Mouse (Mus musculus): Measurements from ENCODE around the gene Farsa. TPM values are rescaled to one million over a fixed set of nuclear protein-coding genes. Genes with fewer than 3 reads are reported as not detected.

The Farsa gene
- polyA plus RNA-seq, 1 experiment from 2014 or later = 105 TPM

DNA sequence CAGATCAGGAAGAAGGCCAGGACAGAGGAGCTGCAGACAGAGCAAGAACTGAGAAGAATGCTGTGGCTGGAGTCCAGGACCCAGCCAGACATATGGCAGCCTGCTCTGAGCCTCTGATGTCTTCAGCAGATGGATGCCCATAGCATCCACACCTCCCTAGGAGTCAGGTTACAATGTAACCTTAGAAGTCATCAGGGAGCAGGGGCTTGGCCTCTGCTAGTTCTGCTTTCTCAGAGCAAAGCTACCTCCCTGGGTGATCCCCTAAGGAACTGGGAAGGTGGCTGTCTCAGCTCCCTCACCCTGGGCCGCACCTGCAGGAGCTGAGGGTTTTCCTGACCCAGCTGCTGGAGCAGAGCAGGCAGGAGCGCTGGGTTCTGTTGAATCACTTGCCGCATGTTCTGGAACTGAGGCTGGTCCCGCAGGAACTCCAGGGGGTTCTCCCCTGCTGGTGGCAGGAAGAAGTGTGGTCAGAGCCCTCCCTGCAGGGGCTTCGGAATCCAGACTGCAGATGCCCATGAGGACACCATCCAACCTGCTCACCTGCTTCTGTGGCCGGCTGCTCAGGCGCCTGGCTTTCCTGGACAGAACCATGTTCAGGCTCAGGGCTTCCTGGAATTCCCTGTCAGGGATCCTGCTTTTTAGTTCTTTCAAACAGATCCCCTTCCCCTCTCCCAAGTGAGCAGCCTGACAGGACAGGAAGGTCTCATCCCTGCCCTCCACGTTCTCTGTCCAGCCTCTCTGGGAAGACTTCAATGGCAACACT lies 19.5 kb upstream of the Farsa start:
- H3K27ac ChIP-seq (replicated peaks) = no peak overlapping the region
- 72% methylated on average over 8 of the region's 8 CpGs for WGBS
- H3K4me1 ChIP-seq = peaks cover 55% of the 10 kb centered on the region
- no peaks in the 10 kb centered on the region for H3K27me3 ChIP-seq (replicated peaks)
- no peak for ATAC-seq (ENCODE audit: low FRiP score)
- H3K4me3 ChIP-seq (replicated peaks) = no peak overlapping the region
- H3K9ac ChIP-seq (replicated peaks) = no peak overlapping the region
- H3K9me3 ChIP-seq (replicated peaks) = no peaks in the 10 kb centered on the region
- peaks cover 63% of the 10 kb centered on the region for H3K36me3 ChIP-seq
- no peak overlapping the region for H3K4me2 ChIP-seq

DNA sequence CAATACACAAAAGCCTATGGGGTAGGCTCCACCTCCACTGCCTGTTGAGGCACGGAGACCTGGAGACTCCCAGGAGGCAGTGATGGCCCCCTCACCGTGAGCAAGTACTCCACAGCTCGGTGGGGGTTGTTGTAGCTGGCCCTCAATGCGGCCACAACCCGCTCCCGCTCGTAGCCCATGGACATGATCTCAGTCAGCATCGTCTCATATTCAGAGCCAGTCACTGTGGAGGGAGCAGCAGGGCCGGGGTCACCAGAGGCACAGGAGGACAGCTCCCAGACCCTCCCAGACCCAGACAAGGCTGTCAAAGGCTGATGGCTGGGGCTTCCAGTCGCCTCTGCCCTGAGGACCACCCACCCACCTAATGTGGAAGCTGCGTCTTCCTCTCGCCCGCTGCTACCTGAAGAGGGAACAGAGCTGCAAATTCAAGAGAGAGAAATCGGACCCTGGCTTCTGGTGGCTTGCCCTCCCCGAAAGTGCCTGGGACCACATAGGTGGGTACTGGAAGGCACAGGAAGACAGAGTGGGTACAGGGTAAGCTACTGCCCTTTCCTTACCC lies 18.8 kb upstream of the Farsa start:
- no peak for ATAC-seq (ENCODE audit: low FRiP score)
- H3K4me1 ChIP-seq = peaks cover 58% of the 10 kb centered on the region
- WGBS = 84% methylated on average over 15 of the region's 15 CpGs

DNA sequence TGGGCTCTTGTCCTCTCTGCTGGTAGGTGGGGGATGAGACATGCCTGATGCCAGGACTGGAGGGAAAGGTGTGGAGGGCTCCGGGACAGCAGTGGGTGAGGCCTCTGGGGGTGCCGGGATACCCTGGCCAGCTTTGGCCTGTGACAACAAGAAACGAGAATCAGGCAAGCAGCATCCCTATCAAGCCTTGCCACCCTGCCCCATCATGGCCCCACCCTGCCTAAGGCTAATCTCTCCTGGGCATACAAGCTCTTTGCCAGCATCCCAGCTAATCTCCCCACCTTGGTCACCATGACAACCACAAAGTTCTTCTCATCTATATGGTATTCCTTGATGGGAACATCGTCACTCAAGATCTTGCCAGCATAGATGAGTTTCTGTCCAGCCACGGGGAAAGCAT lies 18.3 kb upstream of the Farsa start:
- Histone ChIP-seq H3K4me2 (no peak overlapping the region), H3K4me1 (peaks cover 58% of the 10 kb centered on the region), H3K9ac (replicated peaks) (no peak overlapping the region), H3K9me3 (replicated peaks) (no peaks in the 10 kb centered on the region), H3K4me3 (replicated peaks) (no peak overlapping the region), H3K27me3 (replicated peaks) (no peaks in the 10 kb centered on the region), H3K27ac (replicated peaks) (no peak overlapping the region), H3K36me3 (peaks cover 75% of the 10 kb centered on the region)
- no peak for ATAC-seq (ENCODE audit: low FRiP score)
- 89% methylated on average over 5 of the region's 5 CpGs for WGBS

More for the DNA sequence above, 18.8 kb upstream of the Farsa start:
- Histone ChIP-seq H3K36me3 (peaks cover 70% of the 10 kb centered on the region), H3K4me2 (no peak overlapping the region), H3K9ac (replicated peaks) (no peak overlapping the region), H3K4me3 (replicated peaks) (no peak overlapping the region), H3K27me3 (replicated peaks) (no peaks in the 10 kb centered on the region), H3K27ac (replicated peaks) (no peak overlapping the region), H3K9me3 (replicated peaks) (no peaks in the 10 kb centered on the region)

DNA sequence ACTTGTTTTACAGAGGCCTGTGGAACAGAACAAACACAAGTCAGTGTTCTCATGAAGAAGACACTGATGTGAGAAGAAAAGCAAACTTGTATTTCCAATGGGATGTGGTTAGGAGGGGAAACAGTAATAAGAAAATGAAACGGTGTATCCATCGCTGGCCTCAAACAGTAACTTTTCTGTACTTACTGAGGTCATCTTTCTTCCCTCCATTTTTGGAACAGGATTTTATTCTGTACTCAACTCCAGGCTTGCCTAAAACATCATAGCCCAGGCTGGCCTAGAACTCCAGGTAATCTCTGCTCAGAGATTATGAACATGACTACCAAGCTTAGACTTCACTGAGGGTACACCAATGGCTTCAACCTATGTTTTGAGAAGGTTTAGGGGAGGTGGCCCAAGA lies 17.4 kb upstream of the Farsa start:
- WGBS = 100% methylated on average over 2 of the region's 2 CpGs

DNA sequence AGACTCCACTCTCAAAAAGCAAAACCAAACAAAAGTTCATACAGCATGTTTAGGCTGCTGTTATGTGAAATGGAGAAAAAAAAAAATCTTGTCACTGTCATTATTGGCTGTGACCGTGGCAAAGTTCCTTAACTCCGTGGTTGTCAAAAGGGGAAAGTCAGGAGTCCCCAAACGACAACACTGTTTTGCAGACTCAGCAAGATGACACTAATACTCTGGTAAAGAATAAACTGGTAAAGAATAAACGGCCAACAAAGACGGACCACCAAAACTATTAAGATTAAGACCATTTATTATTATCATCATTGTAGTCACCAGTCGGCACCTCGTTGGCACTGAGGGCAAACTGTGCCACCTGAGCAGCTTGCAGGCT lies 16.9 kb upstream of the Farsa start:
- Histone ChIP-seq H3K4me2 (peak overlapping the region; percentile 64), H3K4me3 (replicated peaks) (peak overlapping the region; percentile 74), H3K27me3 (replicated peaks) (no peaks in the 10 kb centered on the region), H3K9me3 (replicated peaks) (no peaks in the 10 kb centered on the region), H3K4me1 (peaks cover 63% of the 10 kb centered on the region), H3K36me3 (peaks cover 77% of the 10 kb centered on the region), H3K9ac (replicated peaks) (peak overlapping the region; percentile 74), H3K27ac (replicated peaks) (peak overlapping the region; percentile 91)
- 3% methylated on average over 7 of the region's 7 CpGs for WGBS
- no peak for ATAC-seq (ENCODE audit: low FRiP score)

More for the DNA sequence above, 17.4 kb upstream of the Farsa start:
- H3K4me3 ChIP-seq (replicated peaks) = peak overlapping the region; percentile 74
- H3K4me1 ChIP-seq = peaks cover 63% of the 10 kb centered on the region
- no peak for ATAC-seq (ENCODE audit: low FRiP score)
- peak overlapping the region; percentile 74; the same call in 1 of the 2 replicates for H3K9ac ChIP-seq (replicated peaks)
- H3K27ac ChIP-seq (replicated peaks) = no peak overlapping the region; the same call in 1 of the 2 replicates
- peak overlapping the region; percentile 64 for H3K4me2 ChIP-seq
- peaks cover 77% of the 10 kb centered on the region for H3K36me3 ChIP-seq
- no peaks in the 10 kb centered on the region for H3K27me3 ChIP-seq (replicated peaks)
- H3K9me3 ChIP-seq (replicated peaks) = no peaks in the 10 kb centered on the region

DNA sequence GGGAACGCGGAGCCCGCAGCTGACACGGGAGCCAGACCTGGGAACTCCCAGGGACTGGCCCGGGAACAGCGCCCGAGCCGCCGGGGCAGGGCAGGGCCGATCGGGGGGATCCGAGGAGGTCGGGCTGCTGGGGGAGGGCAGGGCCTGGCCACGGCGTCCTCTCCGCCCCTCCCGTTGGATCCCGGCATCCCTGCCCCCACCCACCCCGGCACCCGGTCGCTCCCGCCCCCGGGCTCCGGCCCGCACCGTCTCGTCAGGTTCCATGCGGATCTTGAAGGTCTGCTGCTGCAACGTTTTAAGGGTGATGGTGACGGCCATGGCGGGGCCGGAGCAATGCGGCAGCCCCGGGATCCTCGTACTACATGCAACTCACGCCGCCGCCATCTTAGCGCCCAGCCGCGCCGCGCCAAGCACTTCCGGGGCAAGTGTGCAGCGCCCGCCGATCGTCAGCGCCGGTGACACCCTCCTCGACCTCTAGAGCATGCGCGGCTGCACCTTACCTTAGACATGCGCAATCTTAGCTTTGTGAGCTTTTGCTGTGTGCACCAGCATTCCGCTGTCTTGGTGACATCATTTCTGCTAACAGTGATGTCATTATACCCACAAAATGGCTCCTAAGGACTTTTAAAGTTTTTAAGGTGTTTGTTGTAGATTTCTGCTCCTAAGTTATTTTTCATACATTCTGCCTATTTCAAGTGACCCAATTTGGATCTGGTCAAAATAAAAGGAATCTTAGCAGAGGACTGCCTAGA lies 16.4 kb upstream of the Farsa start, which contains the start of gene Rad23a:
TSS of gene Rad23a (minus strand) at position 418 of the 752 bp plus-strand sequence.
- Histone ChIP-seq H3K4me1 (peaks cover 65% of the 10 kb centered on the region), H3K4me2 (peak within 1 kb of the TSS; percentile 64), H3K27ac (replicated peaks) (peak within 1 kb of the TSS; percentile 91), H3K9ac (replicated peaks) (peak within 1 kb of the TSS; percentile 74), H3K36me3 (peaks cover 77% of the 10 kb centered on the region), H3K9me3 (replicated peaks) (no peaks in the 10 kb centered on the region), H3K4me3 (replicated peaks) (peak within 1 kb of the TSS; percentile 74), H3K27me3 (replicated peaks) (no peaks in the 10 kb centered on the region)
- peak; percentile 96 for ATAC-seq (ENCODE audit: low FRiP score)
- WGBS = under 1% methylated on average over 54 of the region's 55 CpGs

DNA sequence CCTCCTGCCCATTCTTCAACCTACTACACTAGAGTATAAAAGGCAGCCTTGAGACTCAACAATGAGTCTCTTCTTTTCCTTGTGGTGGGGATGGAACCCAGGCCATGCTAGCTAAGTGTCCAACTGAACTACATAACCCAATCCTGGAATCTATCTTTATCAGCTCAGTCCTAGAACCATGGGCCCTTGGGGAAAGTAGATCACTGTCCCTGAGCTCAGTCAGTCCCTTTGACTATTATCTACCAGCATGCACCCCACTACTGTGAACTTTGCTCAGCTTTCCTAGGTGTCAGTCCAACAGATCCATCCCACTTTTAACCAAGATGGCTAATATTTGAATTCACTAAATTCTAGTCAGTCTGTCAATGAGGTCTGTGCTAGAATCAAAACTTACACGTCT lies 15.3 kb upstream of the Farsa start:
- WGBS = 83% methylated on average over 1 of the region's 1 CpGs
- no peak overlapping the region for H3K27ac ChIP-seq (replicated peaks)

DNA sequence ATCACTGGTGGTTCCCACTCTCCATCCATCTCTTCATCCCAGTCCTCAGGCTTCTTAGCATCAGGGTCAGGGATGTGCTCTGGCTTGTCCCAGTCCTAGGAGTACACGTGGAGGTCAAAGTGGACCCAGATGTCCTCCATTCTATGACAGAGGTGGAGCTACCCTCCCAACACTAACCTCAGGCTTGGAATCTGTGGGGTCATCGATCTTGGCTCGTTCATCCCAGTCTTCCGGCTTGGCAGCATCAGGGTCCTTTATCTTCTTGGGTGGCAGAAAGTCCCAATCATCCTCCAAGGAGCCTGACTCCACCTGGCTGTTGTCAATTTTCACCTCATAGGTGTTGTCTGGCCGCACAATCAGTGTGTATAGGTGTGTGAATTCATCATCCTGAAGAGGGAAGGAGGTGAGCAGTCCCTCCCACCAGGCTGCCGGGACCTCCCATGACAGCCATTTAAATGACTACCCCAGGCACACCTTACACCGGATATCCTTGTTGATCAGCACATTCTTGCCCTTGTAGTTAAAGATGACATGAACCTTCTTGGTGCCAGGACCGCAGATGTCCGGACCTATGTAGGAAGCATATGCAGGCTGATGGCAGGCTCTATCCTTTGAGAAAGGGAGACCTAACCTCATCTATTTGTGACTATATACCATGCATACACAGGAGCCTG lies 12.3 kb upstream of the Farsa start:
- WGBS = 89% methylated on average over 9 of the region's 9 CpGs
- Histone ChIP-seq H3K27ac (replicated peaks) (peak overlapping the region; percentile 54; the same call in 1 of the 2 replicates), H3K9me3 (replicated peaks) (no peaks in the 10 kb centered on the region), H3K36me3 (peaks cover 42% of the 10 kb centered on the region), H3K4me1 (peaks cover 51% of the 10 kb centered on the region), H3K9ac (replicated peaks) (peak overlapping the region; percentile 89; the same call in 1 of the 2 replicates), H3K27me3 (replicated peaks) (no peaks in the 10 kb centered on the region), H3K4me2 (peak overlapping the region; percentile 77), H3K4me3 (replicated peaks) (peak overlapping the region; percentile 63)
- no peak for ATAC-seq (ENCODE audit: low FRiP score)

More for the DNA sequence above, 15.3 kb upstream of the Farsa start:
- Histone ChIP-seq H3K4me1 (peaks cover 57% of the 10 kb centered on the region), H3K36me3 (peaks cover 67% of the 10 kb centered on the region), H3K4me2 (no peak overlapping the region), H3K4me3 (replicated peaks) (no peak overlapping the region), H3K27me3 (replicated peaks) (no peaks in the 10 kb centered on the region), H3K9me3 (replicated peaks) (no peaks in the 10 kb centered on the region), H3K9ac (replicated peaks) (no peak overlapping the region)
- ATAC-seq (ENCODE audit: low FRiP score) = no peak

DNA sequence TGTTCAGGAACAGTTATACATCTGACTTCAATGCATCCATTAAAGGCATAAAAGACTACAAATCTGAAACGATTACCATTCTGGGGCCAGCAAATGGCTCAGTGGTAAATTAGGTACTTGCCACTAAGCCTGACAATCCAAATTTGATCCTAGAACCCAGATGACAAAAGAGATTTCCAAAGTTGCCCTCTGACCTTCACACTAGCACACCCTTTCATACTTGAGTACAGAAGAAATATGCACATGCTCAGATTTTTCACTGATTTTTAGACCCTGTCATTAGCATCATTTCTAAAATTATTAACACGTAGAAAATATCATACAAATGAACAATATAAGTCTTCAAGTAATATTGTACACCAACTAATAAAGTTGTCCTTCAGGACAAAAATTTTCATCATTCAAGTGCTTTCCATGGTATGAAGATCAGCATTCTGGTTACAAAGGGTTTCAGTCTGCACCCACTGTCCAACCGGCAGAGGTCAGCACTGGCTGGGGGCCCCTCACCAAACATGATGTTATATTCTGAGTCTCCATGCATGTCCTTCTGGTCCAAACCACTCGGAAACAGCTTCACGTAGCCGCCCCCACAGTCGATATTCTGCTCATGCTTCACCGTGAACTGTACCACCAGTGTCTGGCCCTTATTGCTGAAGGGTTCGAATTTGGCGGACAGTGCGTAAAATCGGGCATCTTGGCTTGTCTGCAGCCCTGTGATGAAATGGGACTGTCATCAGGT lies 11.3 kb upstream of the Farsa start:
- no peaks in the 10 kb centered on the region for H3K9me3 ChIP-seq (replicated peaks)
- WGBS = 17% methylated on average over 12 of the region's 12 CpGs
- peaks cover 48% of the 10 kb centered on the region for H3K4me1 ChIP-seq
- peak overlapping the region; percentile 63 for H3K4me3 ChIP-seq (replicated peaks)
- no peak for ATAC-seq (ENCODE audit: low FRiP score)
- no peaks in the 10 kb centered on the region for H3K27me3 ChIP-seq (replicated peaks)
- peak overlapping the region; percentile 89 for H3K9ac ChIP-seq (replicated peaks)
- peaks cover 42% of the 10 kb centered on the region for H3K36me3 ChIP-seq
- peak overlapping the region; percentile 83 for H3K27ac ChIP-seq (replicated peaks)
- H3K4me2 ChIP-seq = peak overlapping the region; percentile 77

DNA sequence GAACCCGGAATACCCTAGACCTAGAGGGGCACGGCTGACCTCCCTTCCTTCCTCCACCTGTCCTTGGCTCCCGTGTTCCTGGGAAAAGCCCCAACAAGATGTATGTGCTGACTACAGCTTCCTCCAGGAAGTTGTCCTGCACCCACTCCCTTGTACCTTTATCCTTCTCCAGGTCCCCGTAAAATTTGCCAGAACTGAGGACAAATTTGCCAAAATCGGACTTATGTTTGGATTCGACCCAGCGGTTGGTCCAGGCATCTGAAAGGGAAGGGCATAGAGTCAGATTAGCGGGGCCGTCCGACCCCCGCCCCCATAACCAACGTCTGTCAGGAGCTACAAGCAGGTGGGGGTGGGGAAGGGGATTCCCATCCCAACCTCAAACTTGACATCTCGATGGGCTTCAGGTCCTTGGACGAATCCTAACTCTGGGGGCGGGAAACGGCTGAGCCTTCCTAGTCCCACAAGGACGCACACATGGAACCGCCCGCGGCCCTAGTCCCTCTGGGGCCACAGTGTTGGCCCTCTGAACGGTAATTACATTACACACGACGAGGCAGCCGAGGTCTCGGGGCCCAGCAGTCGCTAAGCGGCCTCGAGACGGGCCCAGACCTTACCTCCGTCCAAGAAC lies 10.6 kb upstream of the Farsa start:
- Histone ChIP-seq H3K36me3 (peaks cover 41% of the 10 kb centered on the region), H3K9me3 (replicated peaks) (no peaks in the 10 kb centered on the region), H3K4me3 (replicated peaks) (peak overlapping the region; percentile 63), H3K4me1 (peaks cover 47% of the 10 kb centered on the region), H3K27ac (replicated peaks) (peak overlapping the region; percentile 83), H3K27me3 (replicated peaks) (no peaks in the 10 kb centered on the region), H3K4me2 (peak overlapping the region; percentile 77), H3K9ac (replicated peaks) (peak overlapping the region; percentile 89)
- peak; percentile 21 for ATAC-seq (ENCODE audit: low FRiP score)
- 1% methylated on average over 30 of the region's 30 CpGs for WGBS
